Mouse (Mus musculus): ENCODE results near the gene Oasl2. TPM values are rescaled to one million over a fixed set of nuclear protein-coding genes. Genes with fewer than 3 reads are reported as not detected.
"Not testable (repeated sequence)": the region's sequence is repeated elsewhere in the genome, so short reads cannot be mapped to it uniquely, and the experiment has no call there.

Oasl2 gene
- 7.3 and 19.6 TPM in 2 replicates for polyA plus RNA-seq (2015; fragmentation: Nextera tagmentation; extraction: Ambion mirVana)

GRCm38 (mm10) chr5:114896688-114897373 lies at the start of gene Oasl2:
Gene Oasl2, plus strand, starts transcription at chr5:114896936.
- no peak for ATAC-seq (replicated peaks; ENCODE audit: insufficient number of reproducible peaks, insufficient read depth, low FRiP score, low read depth)
- H3K9ac ChIP-seq: peak within 1 kb of the TSS; percentile 29; the same call in 1 of the 2 replicates
- no peaks in the 10 kb centered on the region for H3K27me3 ChIP-seq
- peak within 1 kb of the TSS; percentile 39 for H3K4me3 ChIP-seq
- H3K27ac ChIP-seq: peak within 1 kb of the TSS; percentile 21; the same call in 1 of the 2 replicates
- no peaks in the 10 kb centered on the region for H3K36me3 ChIP-seq
- H3K9me3 ChIP-seq (replicated peaks): no peaks in the 10 kb centered on the region
- WGBS: 39% methylated on average over 13 of the region's 13 CpGs
- peaks cover 5% of the 10 kb centered on the region for H3K4me1 ChIP-seq (replicated peaks)
- H3K4me2 ChIP-seq: peak within 1 kb of the TSS; percentile 57

GRCm38 (mm10) chr5:114851565-114852236 lies 45.0 kb upstream of the Oasl2 start:
- H3K4me1 ChIP-seq (replicated peaks): no peaks in the 10 kb centered on the region
- H3K27me3 ChIP-seq: peaks cover 6% of the 10 kb centered on the region
- no peak for ATAC-seq (replicated peaks; ENCODE audit: insufficient number of reproducible peaks, insufficient read depth, low FRiP score, low read depth)
- H3K4me2 ChIP-seq: no peak overlapping the region
- no peaks in the 10 kb centered on the region for H3K9me3 ChIP-seq (replicated peaks)
- no peak overlapping the region for H3K9ac ChIP-seq
- H3K27ac ChIP-seq: no peak overlapping the region
- no peak overlapping the region for H3K4me3 ChIP-seq
- no peaks in the 10 kb centered on the region for H3K36me3 ChIP-seq
- WGBS: 78% methylated on average over 20 of the region's 20 CpGs

- H3K36me3 ChIP-seq; H3K9ac ChIP-seq; ATAC-seq (replicated peaks; ENCODE audit: insufficient number of reproducible peaks, insufficient read depth, low FRiP score, low read depth); H3K4me2 ChIP-seq; H3K4me1 ChIP-seq (replicated peaks); H3K27ac ChIP-seq; H3K4me3 ChIP-seq; H3K9me3 ChIP-seq (replicated peaks): not testable (repeated sequence)
- 83% methylated on average over 3 of the region's 5 CpGs for WGBS
- peaks cover 22% of the 10 kb centered on the region for H3K27me3 ChIP-seq
Measured at GRCm38 (mm10) chr5:114853364-114853763, 43.4 kb upstream of the Oasl2 start, which contains the start of gene 4930519G04Rik. Gene 4930519G04Rik, plus strand, starts transcription at chr5:114853664.

GRCm38 (mm10) chr5:114858582-114858981 lies 38.2 kb upstream of the Oasl2 start, which contains the start of gene Gm9936:
Gene Gm9936, minus strand, starts transcription at chr5:114858682.
- H3K27me3 ChIP-seq: peaks cover 45% of the 10 kb centered on the region
- no peaks in the 10 kb centered on the region for H3K9me3 ChIP-seq (replicated peaks)
- no peak for ATAC-seq (replicated peaks; ENCODE audit: insufficient number of reproducible peaks, insufficient read depth, low FRiP score, low read depth)
- no peak within 1 kb of the TSS for H3K27ac ChIP-seq
- no peak within 1 kb of the TSS for H3K9ac ChIP-seq
- H3K4me1 ChIP-seq (replicated peaks): peaks cover 4% of the 10 kb centered on the region
- peak within 1 kb of the TSS; percentile 27 for H3K4me3 ChIP-seq
- 75% methylated on average over 12 of the region's 12 CpGs for WGBS
- H3K4me2 ChIP-seq: peak within 1 kb of the TSS; percentile 60
- no peaks in the 10 kb centered on the region for H3K36me3 ChIP-seq

- Histone ChIP-seq H3K27me3 (peaks cover 45% of the 10 kb centered on the region), H3K9ac (no peak overlapping the region), H3K36me3 (no peaks in the 10 kb centered on the region), H3K4me2 (peak overlapping the region; percentile 60), H3K4me3 (peak overlapping the region; percentile 27), H3K27ac (no peak overlapping the region), H3K4me1 (replicated peaks) (peaks cover 4% of the 10 kb centered on the region), H3K9me3 (replicated peaks) (no peaks in the 10 kb centered on the region)
- ATAC-seq (replicated peaks; ENCODE audit: insufficient number of reproducible peaks, insufficient read depth, low FRiP score, low read depth): no peak
- WGBS: 4% methylated on average over 18 of the region's 18 CpGs
Measured at GRCm38 (mm10) chr5:114859253-114859652, 37.5 kb upstream of the Oasl2 start.

GRCm38 (mm10) chr5:114861730-114862129 lies 35.0 kb upstream of the Oasl2 start:
- Histone ChIP-seq H3K9me3 (replicated peaks) (no peaks in the 10 kb centered on the region), H3K36me3 (no peaks in the 10 kb centered on the region), H3K9ac (no peak overlapping the region), H3K27me3 (peaks cover 39% of the 10 kb centered on the region), H3K4me1 (replicated peaks) (peaks cover 4% of the 10 kb centered on the region), H3K4me2 (no peak overlapping the region), H3K4me3 (no peak overlapping the region), H3K27ac (no peak overlapping the region)
- 67% methylated on average over 6 of the region's 6 CpGs for WGBS
- ATAC-seq (replicated peaks; ENCODE audit: insufficient number of reproducible peaks, insufficient read depth, low FRiP score, low read depth): no peak

- Histone ChIP-seq H3K9ac (no peak overlapping the region), H3K4me1 (replicated peaks) (no peaks in the 10 kb centered on the region), H3K9me3 (replicated peaks) (peaks cover 8% of the 10 kb centered on the region), H3K27me3 (peaks cover 11% of the 10 kb centered on the region), H3K27ac (no peak overlapping the region), H3K36me3 (no peaks in the 10 kb centered on the region), H3K4me2 (no peak overlapping the region), H3K4me3 (no peak overlapping the region)
- WGBS: 71% methylated on average over 7 of the region's 7 CpGs
- no peak for ATAC-seq (replicated peaks; ENCODE audit: insufficient number of reproducible peaks, insufficient read depth, low FRiP score, low read depth)
Measured at GRCm38 (mm10) chr5:114864813-114865212, 31.9 kb upstream of the Oasl2 start.

GRCm38 (mm10) chr5:114865279-114865678 lies 31.5 kb upstream of the Oasl2 start:
- 85% methylated on average over 12 of the region's 12 CpGs for WGBS
- no peaks in the 10 kb centered on the region for H3K4me1 ChIP-seq (replicated peaks)

GRCm38 (mm10) chr5:114875858-114876257 lies 20.9 kb upstream of the Oasl2 start:
- H3K27me3 ChIP-seq: peaks cover 20% of the 10 kb centered on the region
- H3K4me1 ChIP-seq (replicated peaks): no peaks in the 10 kb centered on the region
- H3K9me3 ChIP-seq (replicated peaks): no peaks in the 10 kb centered on the region
- no peak for ATAC-seq (replicated peaks; ENCODE audit: insufficient number of reproducible peaks, insufficient read depth, low FRiP score, low read depth)
- H3K4me3 ChIP-seq: no peak overlapping the region
- no peak overlapping the region for H3K9ac ChIP-seq
- 48% methylated on average over 6 of the region's 6 CpGs for WGBS
- no peaks in the 10 kb centered on the region for H3K36me3 ChIP-seq
- peak overlapping the region; percentile 24 for H3K4me2 ChIP-seq
- no peak overlapping the region for H3K27ac ChIP-seq

More at GRCm38 (mm10) chr5:114865279-114865678, 31.5 kb upstream of the Oasl2 start:
- Histone ChIP-seq H3K36me3 (no peaks in the 10 kb centered on the region), H3K27me3 (peaks cover 6% of the 10 kb centered on the region; the same call in 1 of the 2 replicates), H3K9me3 (replicated peaks) (peaks cover 8% of the 10 kb centered on the region), H3K4me2 (no peak overlapping the region), H3K9ac (no peak overlapping the region), H3K4me3 (no peak overlapping the region), H3K27ac (no peak overlapping the region)
- no peak for ATAC-seq (replicated peaks; ENCODE audit: insufficient number of reproducible peaks, insufficient read depth, low FRiP score, low read depth)

- H3K4me3 ChIP-seq: no peak overlapping the region
- no peaks in the 10 kb centered on the region for H3K9me3 ChIP-seq (replicated peaks)
- no peak overlapping the region for H3K27ac ChIP-seq
- WGBS: 54% methylated on average over 6 of the region's 6 CpGs
- H3K9ac ChIP-seq: no peak overlapping the region
- ATAC-seq (replicated peaks; ENCODE audit: insufficient number of reproducible peaks, insufficient read depth, low FRiP score, low read depth): no peak
- H3K36me3 ChIP-seq: no peaks in the 10 kb centered on the region
- H3K27me3 ChIP-seq: peaks cover 20% of the 10 kb centered on the region
- H3K4me1 ChIP-seq (replicated peaks): no peaks in the 10 kb centered on the region
- no peak overlapping the region for H3K4me2 ChIP-seq
Measured at GRCm38 (mm10) chr5:114876331-114876730, 20.4 kb upstream of the Oasl2 start.

GRCm38 (mm10) chr5:114877487-114877886 lies 19.2 kb upstream of the Oasl2 start:
- ATAC-seq (replicated peaks; ENCODE audit: insufficient number of reproducible peaks, insufficient read depth, low FRiP score, low read depth): no peak
- Histone ChIP-seq H3K4me3 (no peak overlapping the region), H3K36me3 (no peaks in the 10 kb centered on the region), H3K4me2 (no peak overlapping the region), H3K27me3 (peaks cover 18% of the 10 kb centered on the region), H3K4me1 (replicated peaks) (no peaks in the 10 kb centered on the region), H3K9me3 (replicated peaks) (no peaks in the 10 kb centered on the region), H3K9ac (no peak overlapping the region), H3K27ac (no peak overlapping the region)
- WGBS: 75% methylated on average over 7 of the region's 7 CpGs

Data from heart, embryonic 15.5 days (tissue).